Mouse (Mus musculus): ENCODE measurements at regions not wholly inside any gene's neighbourhood (a gene's known extent, or its start where the extent isn't known, plus 50 kb on each side); places are given as distances from the start of the nearest gene placed in this dataset.

DNA sequence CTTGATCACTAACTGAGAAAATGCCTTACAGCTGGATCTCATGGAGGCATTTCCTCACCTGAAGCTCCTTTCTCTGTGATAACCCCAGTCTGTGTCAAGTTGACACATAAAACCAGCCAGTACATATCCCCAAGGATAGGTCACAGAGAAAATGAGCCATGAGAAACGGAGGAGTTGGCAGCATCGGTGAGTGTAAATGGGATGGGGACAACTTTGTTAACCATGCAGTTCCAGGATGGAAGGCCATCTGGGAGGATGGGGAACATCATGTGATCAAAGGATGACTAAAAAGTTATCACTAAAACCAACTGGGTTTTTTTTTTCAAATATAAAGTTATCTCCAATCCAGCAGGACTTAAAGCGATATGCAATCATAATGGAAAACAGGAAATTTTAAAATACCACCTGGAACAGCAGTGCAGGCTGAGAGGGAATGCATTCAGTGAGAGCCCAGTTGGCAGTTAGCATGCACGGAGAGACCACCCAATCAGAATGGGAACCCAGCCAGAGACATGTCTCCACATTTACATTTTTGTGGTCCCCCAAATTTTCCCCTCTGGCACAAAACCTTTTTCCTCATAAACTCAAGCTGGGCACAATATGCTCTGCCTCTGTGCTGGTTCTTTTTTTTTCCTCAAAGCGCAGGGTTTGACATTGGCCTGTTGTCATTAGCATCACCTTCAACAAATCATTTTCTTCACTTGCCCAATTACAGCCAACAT is 475.7 kb downstream of the Rapgef2 start:
- no peak for TF ChIP-seq CTCF (conservative IDR thresholded peaks at IDR 0.05)
- DNase-seq (ENCODE audit: low spot score in 2 of 2) = no peak
- no peak overlapping the region for H3K27ac ChIP-seq
- H3K4me3 ChIP-seq = no peak overlapping the region

DNA sequence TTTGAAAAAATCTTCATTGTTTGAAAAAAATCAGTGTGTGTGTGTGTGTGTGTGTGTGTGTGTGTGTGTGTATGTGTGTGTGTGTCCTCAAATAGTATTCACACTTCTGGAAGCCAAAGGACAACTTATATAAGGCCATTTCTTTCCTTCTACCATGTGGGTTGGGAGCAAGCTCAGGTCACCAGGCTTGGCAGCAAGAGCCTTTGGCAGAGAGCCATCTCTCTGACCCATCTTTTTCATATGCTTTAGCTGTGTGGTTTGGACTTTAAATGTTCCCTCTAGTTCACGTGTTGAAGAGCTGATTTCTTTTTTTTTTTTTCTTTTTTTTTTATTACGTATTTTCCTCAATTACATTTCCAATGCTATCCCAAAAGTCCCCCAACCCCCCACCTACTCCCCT is 483.1 kb downstream of the Rapgef2 start:
- no peak for TF ChIP-seq CTCF (conservative IDR thresholded peaks at IDR 0.05)
- DNase-seq (ENCODE audit: low spot score in 2 of 2) = no peak

DNA sequence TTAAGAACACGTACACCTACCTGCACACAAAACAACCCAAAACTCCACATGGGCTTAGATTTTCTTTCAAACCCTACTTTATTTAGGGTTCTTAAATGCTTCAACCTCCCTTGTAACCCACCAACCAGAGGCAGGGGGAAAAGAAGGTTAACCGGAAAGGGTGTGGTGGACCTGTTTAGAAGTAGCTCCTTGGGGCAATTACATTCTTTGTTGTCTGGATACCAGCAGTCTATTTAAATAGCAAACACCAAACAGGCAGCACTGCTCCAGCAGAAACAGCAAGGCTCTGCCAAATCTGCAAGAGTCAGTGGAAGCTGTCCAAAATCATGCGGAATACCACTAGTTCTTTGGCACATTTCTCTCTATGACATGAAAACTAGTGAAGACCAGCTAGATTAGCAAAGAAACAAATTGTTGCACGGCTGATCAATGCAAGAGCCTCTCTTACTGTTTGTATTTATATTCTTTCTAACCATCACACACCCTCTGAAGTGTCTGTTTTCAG is 490.3 kb downstream of the Rapgef2 start:
- DNase-seq (ENCODE audit: low spot score in 2 of 2) = peak in 1 of 2 experiments; percentile 26
- Histone ChIP-seq H3K4me3 (no peak overlapping the region), H3K27ac (no peak overlapping the region)
- TF ChIP-seq CTCF (conservative IDR thresholded peaks at IDR 0.05) = no peak

More for the DNA sequence above, 483.1 kb downstream of the Rapgef2 start:
- Histone ChIP-seq H3K4me3 (no peak overlapping the region), H3K27ac (no peak overlapping the region)

DNA sequence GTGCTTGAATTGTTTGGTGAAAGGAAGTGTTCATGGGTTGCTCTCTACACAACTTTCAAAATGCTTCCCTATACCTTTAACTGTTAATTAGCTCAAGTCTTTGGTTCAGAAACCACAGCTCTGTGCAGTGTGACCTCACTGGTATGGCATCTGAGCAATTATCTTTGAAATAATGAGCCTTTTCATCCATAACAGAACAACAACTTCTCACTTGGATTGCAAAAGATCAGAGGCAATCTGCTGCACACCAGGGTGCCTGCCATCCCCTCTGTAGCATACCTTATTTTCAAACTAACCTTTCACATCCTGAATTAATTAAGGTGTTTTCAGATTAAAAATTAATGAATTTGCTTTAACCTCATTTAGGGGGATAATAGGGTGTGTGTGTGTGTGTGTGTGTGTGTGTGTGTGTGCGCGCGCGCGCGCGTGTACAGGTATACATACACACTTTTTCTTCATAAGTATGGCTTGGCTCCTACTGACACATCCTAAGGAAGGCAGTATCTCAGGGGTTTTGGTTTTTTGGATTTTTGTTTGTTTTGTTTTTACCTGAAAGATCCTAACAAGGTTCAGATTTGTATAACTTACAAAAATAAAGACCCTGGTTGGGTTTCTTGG is 493.8 kb downstream of the Rapgef2 start:
- DNase-seq (ENCODE audit: low spot score in 2 of 2) = no peak
- no peak overlapping the region for H3K27ac ChIP-seq
- no peak overlapping the region for H3K4me3 ChIP-seq
- no peak for TF ChIP-seq CTCF (conservative IDR thresholded peaks at IDR 0.05)

DNA sequence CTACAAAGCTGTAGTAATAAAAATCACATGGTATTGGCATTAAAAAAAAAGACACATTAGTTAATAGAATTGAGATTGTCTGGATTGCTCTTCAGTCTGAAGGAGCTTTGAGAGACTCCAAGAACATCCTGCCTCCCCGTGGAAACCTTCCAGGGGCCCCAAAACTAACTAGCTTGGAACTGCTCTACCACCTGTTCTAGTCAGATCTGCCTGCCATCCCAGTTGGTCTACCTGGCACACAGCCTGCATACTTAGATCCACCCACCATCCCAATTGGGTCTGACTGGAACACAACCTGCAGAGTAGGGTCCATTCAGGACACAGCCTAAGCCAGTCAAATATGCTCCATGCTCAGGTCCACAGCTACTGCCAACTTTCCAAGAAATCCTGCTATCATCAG is 503.6 kb downstream of the Rapgef2 start:
- Histone ChIP-seq H3K27ac (no peak overlapping the region), H3K4me3 (no peak overlapping the region)
- peak in 1 of 2 experiments; percentile 12 for DNase-seq (ENCODE audit: low spot score in 2 of 2)
- no peak for TF ChIP-seq CTCF (conservative IDR thresholded peaks at IDR 0.05)

DNA sequence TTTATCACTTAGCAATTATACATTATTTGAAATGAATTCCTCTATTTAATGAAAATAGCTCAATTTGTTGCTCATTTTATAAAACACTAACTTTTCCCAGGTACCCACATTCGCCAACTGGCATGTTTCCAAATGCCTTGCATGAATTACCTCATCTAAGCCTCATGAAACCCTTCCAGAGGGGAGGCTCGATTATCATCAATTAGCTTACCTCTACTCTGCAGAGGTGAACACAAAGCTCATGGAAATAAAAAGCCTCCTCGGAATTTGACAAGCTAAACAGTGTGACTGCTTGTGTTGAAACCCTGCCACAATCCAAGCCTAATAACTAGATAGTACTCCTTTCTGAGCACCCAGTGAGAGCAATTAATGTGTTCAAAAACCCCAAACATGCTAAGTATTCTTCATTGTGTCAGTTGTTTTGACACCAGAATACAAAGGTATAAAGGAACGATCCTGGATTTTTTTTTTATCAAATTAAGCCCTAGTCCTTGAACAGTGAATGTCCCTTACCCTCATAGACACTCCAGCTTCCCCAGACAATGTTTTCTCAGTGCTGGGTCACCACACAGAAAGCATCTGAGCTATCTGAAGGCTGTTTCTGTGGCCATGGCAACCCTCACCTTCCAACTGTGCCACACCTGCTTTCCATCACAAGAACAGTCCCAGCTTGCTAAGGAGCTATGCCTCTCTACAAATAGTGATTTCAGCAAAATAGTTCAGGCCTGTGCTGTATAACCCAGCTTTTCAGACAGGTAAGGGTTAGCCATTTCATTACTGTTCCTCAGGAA is 530.4 kb downstream of the Rapgef2 start:
- TF ChIP-seq CTCF (conservative IDR thresholded peaks at IDR 0.05) = no peak
- no peak for DNase-seq (ENCODE audit: low spot score in 2 of 2)
- H3K27ac ChIP-seq = no peak overlapping the region
- H3K4me3 ChIP-seq = no peak overlapping the region

DNA sequence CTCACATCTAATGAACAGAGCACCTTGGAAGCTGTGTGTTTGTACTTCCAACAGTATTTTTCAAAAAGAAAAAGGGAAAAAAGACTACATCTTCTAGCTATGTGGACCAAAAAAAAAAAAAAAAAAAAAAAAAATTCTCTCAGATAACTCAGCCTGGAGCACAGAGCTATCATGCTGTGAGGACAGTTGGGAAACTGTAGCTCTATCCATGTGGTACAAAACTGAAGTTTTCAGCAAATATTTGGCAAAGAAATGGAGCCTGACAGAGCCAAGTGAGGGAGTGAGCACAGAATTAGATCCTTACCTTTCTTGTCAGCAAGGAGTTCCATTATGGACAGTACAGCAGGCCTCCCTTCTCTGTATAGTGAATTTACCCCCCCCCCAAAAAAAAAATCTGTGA is 550.2 kb downstream of the Rapgef2 start:
- no peak for TF ChIP-seq CTCF (conservative IDR thresholded peaks at IDR 0.05)
- Histone ChIP-seq H3K27ac (no peak overlapping the region), H3K4me3 (no peak overlapping the region)
- no peak for DNase-seq (ENCODE audit: low spot score in 2 of 2)

DNA sequence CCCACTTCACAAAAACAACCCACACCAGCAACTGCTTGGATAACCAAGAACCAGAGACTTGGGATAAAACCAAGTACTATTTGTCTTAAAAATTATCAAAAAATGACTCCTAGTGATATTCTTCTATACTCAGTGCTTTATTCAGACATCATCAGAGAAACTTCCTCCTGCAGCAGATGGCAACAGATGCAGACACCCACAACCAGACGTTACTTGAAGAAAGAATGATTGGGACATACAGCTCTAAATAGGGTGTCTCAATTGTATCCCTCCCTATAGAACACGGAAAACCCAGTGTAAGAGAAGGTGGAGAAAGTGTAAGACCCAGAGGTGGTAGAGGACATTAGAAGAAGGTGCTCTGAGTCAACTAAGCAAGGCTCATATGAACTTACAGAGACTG is 569.6 kb downstream of the Rapgef2 start:
- TF ChIP-seq CTCF (conservative IDR thresholded peaks at IDR 0.05) = no peak
- no peak overlapping the region for H3K4me3 ChIP-seq
- no peak overlapping the region; the same call in 1 of the 2 replicates for H3K27ac ChIP-seq
- peak; percentile 36 to 60 for DNase-seq (ENCODE audit: low spot score in 2 of 2)

DNA sequence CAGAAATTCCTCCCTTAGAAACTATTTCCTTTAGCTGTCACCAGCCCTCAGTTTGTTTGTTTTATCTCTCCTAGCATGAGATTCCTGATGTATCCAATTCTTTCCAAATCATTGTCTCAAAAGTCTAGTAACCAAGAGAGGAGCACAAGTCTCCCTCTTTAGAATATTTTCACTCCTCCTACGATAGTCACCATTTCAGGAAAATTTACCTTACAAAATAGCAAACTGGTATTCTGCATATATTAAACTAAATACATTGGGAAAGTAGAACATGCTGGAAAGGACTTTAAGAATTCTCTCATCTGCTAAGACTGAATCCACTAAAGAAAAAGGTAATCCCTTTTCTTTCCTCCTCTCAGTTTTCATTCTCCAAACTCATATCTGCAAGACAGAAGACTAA is 578.6 kb downstream of the Rapgef2 start:
- TF ChIP-seq CTCF (conservative IDR thresholded peaks at IDR 0.05) = no peak
- no peak for DNase-seq (ENCODE audit: low spot score in 2 of 2)
- H3K27ac ChIP-seq = no peak overlapping the region
- no peak overlapping the region for H3K4me3 ChIP-seq

DNA sequence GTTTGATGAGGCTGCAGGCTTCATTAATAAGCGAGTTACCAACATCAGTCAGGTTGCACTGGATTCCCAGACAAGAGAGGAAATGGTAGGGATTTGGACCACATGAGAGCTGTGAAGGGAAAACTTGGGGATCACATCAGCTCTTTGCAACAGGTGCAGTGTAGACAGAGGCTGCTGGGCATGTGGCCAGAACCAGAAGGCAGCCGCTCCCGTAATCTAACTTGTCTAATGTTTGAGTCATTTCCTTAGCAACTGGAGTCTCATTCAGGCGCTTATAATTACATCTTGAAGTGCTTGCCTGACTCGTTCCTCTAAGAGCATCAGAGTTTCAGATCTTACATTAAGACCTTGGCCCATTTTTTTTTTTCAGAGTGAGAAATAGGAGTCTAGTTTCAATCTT is 587.4 kb downstream of the Rapgef2 start:
- no peak for TF ChIP-seq CTCF (conservative IDR thresholded peaks at IDR 0.05)
- peak in 1 of 2 experiments; percentile 27 for DNase-seq (ENCODE audit: low spot score in 2 of 2)
- no peak overlapping the region for H3K4me3 ChIP-seq
- no peak overlapping the region for H3K27ac ChIP-seq

DNA sequence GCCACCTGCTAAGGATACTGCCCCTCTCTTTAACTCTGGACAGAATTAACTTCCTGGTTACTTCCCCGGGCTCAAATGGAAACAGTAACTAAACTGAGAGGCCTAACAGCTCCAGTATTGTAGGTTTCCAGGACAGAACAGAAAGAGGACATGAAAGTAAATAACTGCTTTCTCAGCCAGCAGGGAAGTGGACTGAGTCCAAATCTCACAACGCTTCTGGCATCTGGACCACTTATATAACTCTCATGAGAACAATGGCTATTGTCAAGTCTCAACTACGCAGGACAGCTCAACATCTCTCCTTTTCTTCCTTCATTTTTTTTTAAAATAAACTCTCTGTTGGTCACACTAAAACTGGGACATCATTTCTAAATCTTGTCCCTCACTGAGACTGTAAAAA is 594.8 kb downstream of the Rapgef2 start:
- Histone ChIP-seq H3K4me3 (no peak overlapping the region), H3K27ac (peak overlapping the region; percentile 28; the same call in 1 of the 2 replicates)
- peak in 1 of 2 experiments; percentile 4 for DNase-seq (ENCODE audit: low spot score in 2 of 2)
- TF ChIP-seq CTCF (conservative IDR thresholded peaks at IDR 0.05) = no peak

DNA sequence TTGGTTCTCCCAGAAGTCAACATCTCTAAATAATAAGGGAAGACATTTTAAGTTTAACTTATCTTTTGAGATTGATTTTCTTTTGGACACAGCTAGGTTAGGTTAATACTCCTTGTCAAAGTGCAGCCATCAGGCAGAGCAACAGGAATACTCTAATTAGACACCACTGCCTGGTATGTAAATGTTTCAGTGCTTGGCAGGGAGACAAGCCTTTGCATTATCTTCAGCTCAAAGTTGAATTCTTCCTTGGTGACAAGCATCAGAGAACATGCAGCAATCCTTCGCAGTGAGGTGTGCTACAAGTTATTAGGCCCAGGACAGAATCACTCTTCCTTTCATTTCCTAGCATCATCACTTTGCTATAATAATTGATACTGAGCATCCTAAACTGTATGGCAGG is 608.7 kb downstream of the Rapgef2 start:
- TF ChIP-seq CTCF (conservative IDR thresholded peaks at IDR 0.05) = no peak
- no peak overlapping the region for H3K27ac ChIP-seq
- H3K4me3 ChIP-seq = no peak overlapping the region
- no peak for DNase-seq (ENCODE audit: low spot score in 2 of 2)

DNA sequence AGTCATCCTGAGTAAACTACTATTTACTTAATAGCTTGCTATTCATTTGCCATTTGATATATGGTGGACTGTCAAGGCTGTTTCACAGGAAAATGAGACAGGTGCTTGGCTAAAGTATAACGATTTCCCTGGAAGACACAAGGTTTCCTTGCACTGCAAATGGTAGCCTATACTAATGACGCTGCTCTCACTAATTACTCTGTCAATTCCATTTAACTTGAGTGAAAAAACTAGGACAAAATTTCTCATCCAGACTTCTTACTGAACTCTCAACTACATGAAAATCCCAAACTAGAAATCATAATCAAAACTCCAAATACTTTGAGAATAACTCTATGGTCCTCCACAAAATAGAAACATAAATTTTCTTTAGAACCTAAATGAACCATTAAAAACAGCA is 609.5 kb downstream of the Rapgef2 start:
- no peak for TF ChIP-seq CTCF (conservative IDR thresholded peaks at IDR 0.05)
- Histone ChIP-seq H3K4me3 (no peak overlapping the region), H3K27ac (no peak overlapping the region)
- no peak for DNase-seq (ENCODE audit: low spot score in 2 of 2)

Data from layer of hippocampus, adult 2 months (tissue).